Mouse (Mus musculus) liver, adult 2 months (tissue): ENCODE data around the gene Zdhhc14. TPM values are rescaled to one million over a fixed set of nuclear protein-coding genes. Genes with fewer than 3 reads are reported as not detected.

Experiments used
- DNase-seq: peaks from one replicate; pipeline ENCODE4 v3.0.0-alpha.2; 2011; ENCODE audit warnings: low read depth, low spot score; ENCODE audit errors: extremely low read depth
- H3K27ac ChIP-seq: fragments of 200-500 bp; replicated peaks from 2 replicates; pipeline ENCODE4 v1.5.1; 2012; ENCODE audit warnings: low read depth, mild to moderate bottlenecking, control low read depth, inconsistent platforms, low read length; ENCODE audit not compliant: insufficient read depth
- H3K27me3 ChIP-seq: fragments of 200-500 bp; 2 replicates; pipeline ENCODE4 v1.6.1; 2012; ENCODE audit warnings: mild to moderate bottlenecking, moderate library complexity, low read length, inconsistent platforms; ENCODE audit not compliant: control insufficient read depth, insufficient read depth
- H3K36me3 ChIP-seq: fragments of 200-500 bp; 2 replicates; pipeline ENCODE4 v1.6.1; 2012; ENCODE audit warnings: low read length, inconsistent platforms; ENCODE audit not compliant: control insufficient read depth, insufficient read depth
- H3K4me1 ChIP-seq: fragments of 200-500 bp; 2 replicates; pipeline ENCODE4 v1.6.1; 2011; ENCODE audit warnings: low read length; ENCODE audit not compliant: control insufficient read depth, insufficient read depth
- H3K4me3 ChIP-seq: fragments of 200-500 bp; 2 replicates; pipeline ENCODE4 v1.5.1; 2011; ENCODE audit warnings: low read depth, mild to moderate bottlenecking, control low read depth, low read length, moderate library complexity; ENCODE audit not compliant: insufficient read depth
- H3K79me2 ChIP-seq: fragments of 200-500 bp; 2 replicates; pipeline ENCODE4 v1.6.1; 2012; ENCODE audit warnings: inconsistent platforms, mild to moderate bottlenecking, low read length, moderate library complexity; ENCODE audit not compliant: control insufficient read depth, insufficient read depth
- H3K9ac ChIP-seq: fragments of 200-500 bp; 2 replicates; pipeline ENCODE4 v1.6.1; 2012; ENCODE audit warnings: low read depth, mild to moderate bottlenecking, control low read depth, inconsistent platforms, low read length
- CTCF ChIP-seq: fragments of 200-500 bp; IDR thresholded peaks from 2 replicates; pipeline ENCODE4 v1.5.1; 2011; ENCODE audit warnings: low read depth, low read length, control low read depth
- POLR2A ChIP-seq: fragments of 200-500 bp; IDR thresholded peaks from 2 replicates; pipeline ENCODE4 v1.6.1; 2011; ENCODE audit warnings: low read length, control low read depth; ENCODE audit not compliant: insufficient read depth; ENCODE audit errors: extremely low read depth
- WGBS: fragments of 180-500 bp; shearing (Covaris S2); methylation state at CpG from one replicate; pipeline ENCODE4 v1.1.7; 2018; 5-methylcytosine and 5-hydroxymethylcytosine counted together
- polyA plus RNA-seq: library from polyadenylated mRNA; depleted of rRNA; stranded (reverse); fragments of >200 nt; gene quantifications from 2 replicates; pipeline ENCODE4 v1.2.3, GENCODE M21; 2012
- total RNA-seq: library from RNA; depleted of rRNA; stranded (reverse); fragments of >200 nt; gene quantifications from 2 replicates; pipeline ENCODE4 v1.2.3, GENCODE M21; 2014

The Zdhhc14 gene
- total and polyA plus RNA-seq, 2 experiments, result 0.99 to 1.1 TPM

DNA sequence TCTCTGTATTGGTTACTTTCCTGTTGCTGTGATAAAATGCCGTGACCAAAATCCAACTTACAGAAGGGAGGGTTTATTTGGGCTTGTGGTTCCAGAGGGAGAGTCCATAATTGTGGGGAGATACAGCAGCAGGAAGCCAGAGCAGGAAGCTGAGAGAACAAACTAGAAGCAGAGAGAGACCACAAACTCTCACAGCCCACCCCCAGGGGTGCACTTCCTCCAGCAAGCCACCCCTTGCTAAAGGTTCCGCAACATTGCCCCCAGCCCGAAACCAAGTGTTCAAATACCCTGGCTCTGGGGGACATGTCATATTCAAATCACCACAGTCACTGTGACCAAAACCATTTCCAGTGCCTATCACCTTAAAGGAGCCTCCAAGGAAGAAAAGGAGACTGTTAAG lies 254.0 kb downstream of the Zdhhc14 start:
- no peak for TF ChIP-seq POLR2A
- no peak for TF ChIP-seq CTCF
- Histone ChIP-seq H3K79me2 (no peaks in the 10 kb centered on the region), H3K4me3 (no peak overlapping the region), H3K36me3 (no peaks in the 10 kb centered on the region), H3K9ac (no peak overlapping the region), H3K27me3 (no peaks in the 10 kb centered on the region), H3K27ac (no peak overlapping the region), H3K4me1 (peaks cover 16% of the 10 kb centered on the region)
- WGBS, result 89% methylated on average over 3 of the region's 3 CpGs
- no peak for DNase-seq

DNA sequence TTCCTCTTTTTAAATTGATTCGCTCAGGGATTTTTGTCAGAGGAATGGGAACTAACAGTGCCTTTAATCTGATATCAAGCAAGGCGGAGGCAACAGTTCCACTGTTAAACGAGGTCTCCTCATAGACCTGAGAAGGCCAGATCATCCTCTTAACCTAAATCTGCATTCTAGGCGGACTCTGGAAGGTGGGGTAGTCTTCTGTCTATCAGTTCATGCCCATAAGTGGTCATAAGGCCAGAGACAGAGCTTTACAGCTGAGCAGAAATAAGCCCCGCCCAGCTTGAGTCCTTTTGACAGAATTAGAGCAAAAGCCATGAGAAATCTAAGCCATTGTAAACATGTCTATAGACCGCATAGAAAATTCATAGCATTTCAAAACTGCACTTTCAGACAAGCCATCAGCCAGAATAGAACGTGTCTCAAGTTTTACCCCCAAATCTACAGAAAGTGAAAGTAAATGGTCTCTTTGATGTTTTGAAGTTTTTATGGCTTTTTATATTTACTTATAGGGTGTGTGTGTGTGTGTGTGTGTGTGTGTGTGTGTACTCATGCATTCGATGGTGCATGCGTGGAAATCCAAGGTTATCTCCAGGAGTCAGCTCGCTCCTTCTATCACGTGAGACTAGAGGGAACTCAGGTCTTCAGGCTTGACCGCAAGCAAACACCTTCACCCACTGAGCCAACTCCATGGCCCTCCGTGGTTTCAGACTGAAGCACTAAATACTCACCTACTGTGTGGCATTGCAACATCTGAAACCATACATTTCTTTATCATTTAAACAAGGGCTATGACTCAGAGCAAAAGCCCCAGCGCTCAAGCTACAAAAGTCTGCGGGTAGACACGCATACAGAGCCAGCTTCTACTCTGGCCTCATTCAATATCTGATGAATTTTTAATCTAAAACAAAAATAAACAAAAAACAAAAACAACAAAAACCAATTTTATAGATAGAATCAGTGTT lies 255.5 kb downstream of the Zdhhc14 start:
- Histone ChIP-seq H3K27ac (no peak overlapping the region), H3K27me3 (no peaks in the 10 kb centered on the region), H3K9ac (no peak overlapping the region), H3K79me2 (no peaks in the 10 kb centered on the region), H3K4me3 (no peak overlapping the region), H3K4me1 (peaks cover 18% of the 10 kb centered on the region), H3K36me3 (no peaks in the 10 kb centered on the region)
- TF ChIP-seq POLR2A (no peak), CTCF (no peak)
- WGBS, result 65% methylated on average over 16 of the region's 16 CpGs
- DNase-seq, result no peak

DNA sequence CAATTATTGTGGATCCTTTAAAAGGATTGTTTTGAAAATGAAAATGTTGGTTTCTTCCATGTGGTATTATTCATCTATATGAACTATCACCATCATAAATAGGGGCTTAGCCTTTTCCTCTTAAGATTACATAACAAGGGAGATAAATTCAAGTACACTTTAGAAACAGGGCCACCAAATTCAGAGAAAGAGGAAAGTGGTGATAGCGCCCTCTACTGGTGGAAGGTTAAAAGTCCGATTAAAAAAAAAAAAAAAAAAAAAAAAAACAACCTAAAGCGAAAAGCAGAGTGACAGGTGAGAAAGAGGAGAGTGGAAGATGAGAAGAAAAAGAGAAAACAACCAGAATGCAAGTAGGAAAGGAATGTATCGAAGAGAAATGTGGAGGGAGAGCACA lies 256.1 kb downstream of the Zdhhc14 start:
- Histone ChIP-seq H3K27me3 (no peaks in the 10 kb centered on the region), H3K9ac (no peak overlapping the region), H3K79me2 (no peaks in the 10 kb centered on the region), H3K27ac (no peak overlapping the region), H3K36me3 (no peaks in the 10 kb centered on the region), H3K4me1 (peaks cover 18% of the 10 kb centered on the region), H3K4me3 (no peak overlapping the region)
- TF ChIP-seq POLR2A (no peak), CTCF (peak; percentile 21; the same call in 1 of the 2 replicates)
- 10% methylated on average over 4 of the region's 4 CpGs for WGBS
- peak; percentile 38 for DNase-seq

DNA sequence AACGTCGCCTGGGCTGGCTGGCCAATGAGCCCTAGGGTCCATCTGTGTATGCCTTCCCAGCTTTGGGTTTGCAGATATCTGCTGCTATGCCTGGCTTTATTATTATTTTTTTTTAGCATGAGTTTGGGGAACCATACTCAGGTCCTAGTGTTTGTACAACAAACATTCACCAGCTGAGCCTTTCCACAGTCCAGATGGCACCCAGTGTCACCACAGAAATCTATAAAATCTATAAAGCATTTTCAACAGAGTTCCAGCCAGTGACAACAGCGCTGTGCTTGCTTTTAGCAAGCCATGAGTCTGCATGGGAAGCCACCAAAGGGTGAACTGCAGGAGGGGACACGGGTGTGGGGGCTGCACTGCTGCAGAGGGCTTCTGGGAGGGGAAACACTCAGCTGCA lies 257.9 kb downstream of the Zdhhc14 start:
- DNase-seq, result peak; percentile 63
- no peaks in the 10 kb centered on the region for H3K79me2 ChIP-seq
- H3K27me3 ChIP-seq, result no peaks in the 10 kb centered on the region
- peak overlapping the region; percentile 79 for H3K27ac ChIP-seq
- H3K36me3 ChIP-seq, result no peaks in the 10 kb centered on the region
- TF ChIP-seq POLR2A, result no peak
- no peak for TF ChIP-seq CTCF
- WGBS, result 19% methylated on average over 4 of the region's 4 CpGs
- no peak overlapping the region for H3K9ac ChIP-seq
- no peak overlapping the region for H3K4me3 ChIP-seq
- H3K4me1 ChIP-seq, result peaks cover 20% of the 10 kb centered on the region

DNA sequence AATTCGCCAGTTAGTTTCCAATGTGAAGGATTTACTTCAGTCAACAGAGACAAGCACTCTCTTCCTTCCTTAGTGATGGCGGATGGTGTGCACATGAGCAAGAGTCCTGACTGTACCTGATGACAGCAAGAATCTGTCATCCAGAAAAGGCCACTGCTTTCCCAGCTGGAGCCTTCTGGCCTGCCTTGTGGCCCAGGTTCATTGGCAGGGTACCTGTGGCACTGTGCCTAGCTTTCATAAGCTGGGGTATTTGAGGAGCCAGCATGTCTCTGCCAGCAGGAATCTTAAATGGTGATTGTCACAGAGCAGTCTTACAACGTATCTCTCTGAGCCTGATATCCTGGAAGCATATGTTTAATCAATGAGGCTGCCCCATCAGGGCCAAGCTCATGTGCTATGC lies 258.7 kb downstream of the Zdhhc14 start:
- DNase-seq, result peak; percentile 56
- H3K79me2 ChIP-seq, result no peaks in the 10 kb centered on the region
- H3K36me3 ChIP-seq, result no peaks in the 10 kb centered on the region
- WGBS, result 45% methylated on average over 3 of the region's 3 CpGs
- TF ChIP-seq CTCF (no peak), POLR2A (no peak)
- H3K9ac ChIP-seq, result no peak overlapping the region
- peaks cover 25% of the 10 kb centered on the region for H3K4me1 ChIP-seq
- H3K27ac ChIP-seq, result peak overlapping the region; percentile 51
- no peaks in the 10 kb centered on the region for H3K27me3 ChIP-seq
- no peak overlapping the region for H3K4me3 ChIP-seq

DNA sequence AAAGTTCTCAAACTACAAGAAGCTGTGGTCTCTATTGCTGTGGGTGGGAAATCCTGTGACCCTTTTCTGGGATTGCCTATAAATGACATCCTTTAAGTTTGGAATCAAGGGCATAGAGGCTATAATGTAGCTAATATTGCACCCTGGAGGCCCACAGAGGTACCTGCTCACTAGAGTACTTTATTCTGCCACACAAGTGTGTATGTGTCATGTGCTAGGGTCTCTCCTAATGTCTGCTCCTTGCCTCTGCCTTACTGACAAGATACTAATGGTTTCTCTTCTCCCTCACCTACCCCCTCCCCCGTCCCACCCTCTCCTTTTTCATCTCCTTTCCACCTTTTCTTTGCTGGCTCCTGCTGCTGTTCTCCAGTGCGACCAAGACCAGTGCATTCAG lies 260.0 kb downstream of the Zdhhc14 start:
- TF ChIP-seq POLR2A (no peak), CTCF (no peak)
- Histone ChIP-seq H3K4me1 (peaks cover 25% of the 10 kb centered on the region), H3K36me3 (no peaks in the 10 kb centered on the region), H3K4me3 (no peak overlapping the region), H3K79me2 (no peaks in the 10 kb centered on the region), H3K27ac (no peak overlapping the region), H3K9ac (no peak overlapping the region), H3K27me3 (no peaks in the 10 kb centered on the region)
- DNase-seq, result no peak
- WGBS, result 85% methylated on average over 2 of the region's 2 CpGs
